Mouse (Mus musculus) stomach, embryonic 15.5 days (tissue): ENCODE measurements around the gene Shc1. TPM values are rescaled to one million over a fixed set of nuclear protein-coding genes. Genes with fewer than 3 reads are reported as not detected.

Source experiments
- ATAC-seq: fragments of 200-750 bp; cut with Nextera tagmentation; 2 replicates; pipeline ENCODE4 v1.8.0; 2017; ENCODE audit warnings: low read depth, moderate number of reproducible peaks, moderate TSS enrichment; ENCODE audit not compliant: insufficient read depth, low FRiP score
- H3K27ac ChIP-seq: fragments of 300-500 bp; sonication (generic); 2 replicates; pipeline ENCODE4 v1.5.1; 2015; ENCODE audit warnings: mild to moderate bottlenecking, inconsistent platforms
- H3K27me3 ChIP-seq: fragments of 300-500 bp; sonication (generic); replicated peaks from 2 replicates; pipeline ENCODE4 v1.6.1; 2015; ENCODE audit warnings: inconsistent platforms
- H3K36me3 ChIP-seq: fragments of 300-500 bp; sonication (generic); 2 replicates; pipeline ENCODE4 v1.6.1; 2015; ENCODE audit warnings: inconsistent platforms
- H3K4me1 ChIP-seq: fragments of 300-500 bp; sonication (generic); 2 replicates; pipeline ENCODE4 v1.6.1; 2015; ENCODE audit warnings: inconsistent platforms
- H3K4me2 ChIP-seq: fragments of 300-500 bp; sonication (generic); 2 replicates; pipeline ENCODE4 v1.6.1; 2015; ENCODE audit warnings: mild to moderate bottlenecking, inconsistent platforms
- H3K4me3 ChIP-seq: fragments of 300-500 bp; sonication (generic); replicated peaks from 2 replicates; pipeline ENCODE4 v1.5.1; 2015; ENCODE audit warnings: inconsistent platforms
- H3K9ac ChIP-seq: fragments of 300-500 bp; sonication (generic); 2 replicates; pipeline ENCODE4 v1.6.1; 2015; ENCODE audit warnings: inconsistent platforms
- H3K9me3 ChIP-seq: fragments of 300-500 bp; sonication (generic); 2 replicates; pipeline ENCODE4 v1.6.1; 2016; ENCODE audit warnings: inconsistent platforms
- WGBS: fragments of 180-500 bp; shearing (Covaris S2); methylation state at CpG from one replicate; pipeline ENCODE4 v1.1.7; 2015; 5-methylcytosine and 5-hydroxymethylcytosine counted together
- polyA plus RNA-seq: library from polyadenylated mRNA; unstranded; fragments of >200 nt; fragmentation: Nextera tagmentation; extraction: Ambion mirVana; gene quantifications from 2 replicates; pipeline ENCODE4 v1.2.1, GENCODE M21; 2015

Shc1 gene
- polyA plus RNA-seq = 84.6 and 103 TPM in 2 replicates

- no peaks in the 10 kb centered on the region for H3K27me3 ChIP-seq
- peaks cover 23% of the 10 kb centered on the region for H3K36me3 ChIP-seq
- ATAC-seq = peak; percentile 92
- H3K9me3 ChIP-seq = no peaks in the 10 kb centered on the region
- H3K4me1 ChIP-seq = peaks cover 37% of the 10 kb centered on the region
- peak within 1 kb of the TSS; percentile 99 for H3K27ac ChIP-seq
- peak within 1 kb of the TSS; percentile 64 for H3K4me3 ChIP-seq
- peak within 1 kb of the TSS; percentile 65 for H3K4me2 ChIP-seq
- peak within 1 kb of the TSS; percentile 53 for H3K9ac ChIP-seq
- under 1% methylated on average over 39 of the region's 39 CpGs for WGBS
Observed at GRCm38 (mm10) chr3:89418170-89418860, at the start of gene Shc1, which contains the start of gene Cks1b. Gene Shc1 (plus strand): TSS chr3:89418443. Gene Cks1b (minus strand): TSS chr3:89418383.

GRCm38 (mm10) chr3:89373581-89374231 is 44.5 kb upstream of the Shc1 start:
- Histone ChIP-seq H3K4me2 (no peak overlapping the region), H3K4me1 (peaks cover 14% of the 10 kb centered on the region), H3K36me3 (no peaks in the 10 kb centered on the region), H3K9me3 (no peaks in the 10 kb centered on the region), H3K9ac (no peak overlapping the region), H3K27me3 (no peaks in the 10 kb centered on the region), H3K4me3 (no peak overlapping the region), H3K27ac (0 out of 2 replicates have a peak overlapping the region, but pooled peaks have one; percentile 16)
- 39% methylated on average over 5 of the region's 5 CpGs for WGBS
- ATAC-seq = no peak

- no peak for ATAC-seq
- 0 out of 2 replicates have a peak overlapping the region, but pooled peaks have one; percentile 37 for H3K9ac ChIP-seq
Observed at GRCm38 (mm10) chr3:89377831-89378230, 40.4 kb upstream of the Shc1 start.

GRCm38 (mm10) chr3:89378394-89379067 is 39.7 kb upstream of the Shc1 start:
- Histone ChIP-seq H3K9ac (peak overlapping the region; percentile 37), H3K36me3 (no peaks in the 10 kb centered on the region), H3K9me3 (no peaks in the 10 kb centered on the region), H3K4me3 (peak overlapping the region; percentile 54), H3K4me2 (peak overlapping the region; percentile 74), H3K27me3 (no peaks in the 10 kb centered on the region), H3K4me1 (peaks cover 18% of the 10 kb centered on the region), H3K27ac (peak overlapping the region; percentile 61)
- ATAC-seq = peak; percentile 91
- 1% methylated on average over 27 of the region's 29 CpGs for WGBS

More at GRCm38 (mm10) chr3:89377831-89378230, 40.4 kb upstream of the Shc1 start:
- no peaks in the 10 kb centered on the region for H3K27me3 ChIP-seq
- H3K4me3 ChIP-seq = peak overlapping the region; percentile 54; the same call in 1 of the 2 replicates
- H3K36me3 ChIP-seq = no peaks in the 10 kb centered on the region
- WGBS = 73% methylated on average over 4 of the region's 4 CpGs
- H3K4me1 ChIP-seq = peaks cover 21% of the 10 kb centered on the region
- H3K27ac ChIP-seq = peak overlapping the region; percentile 61; the same call in 1 of the 2 replicates
- H3K4me2 ChIP-seq = peak overlapping the region; percentile 74
- H3K9me3 ChIP-seq = no peaks in the 10 kb centered on the region

GRCm38 (mm10) chr3:89379388-89380131 is 38.7 kb upstream of the Shc1 start:
- H3K4me3 ChIP-seq = no peak overlapping the region
- no peak for ATAC-seq
- H3K27ac ChIP-seq = peak overlapping the region; percentile 61
- H3K9ac ChIP-seq = no peak overlapping the region
- no peaks in the 10 kb centered on the region for H3K9me3 ChIP-seq
- H3K4me1 ChIP-seq = peaks cover 24% of the 10 kb centered on the region
- H3K4me2 ChIP-seq = no peak overlapping the region; the same call in 1 of the 2 replicates
- WGBS = 87% methylated on average over 31 of the region's 31 CpGs
- no peaks in the 10 kb centered on the region for H3K27me3 ChIP-seq
- no peaks in the 10 kb centered on the region for H3K36me3 ChIP-seq

- H3K9me3 ChIP-seq = no peaks in the 10 kb centered on the region
- no peak overlapping the region for H3K27ac ChIP-seq
- no peaks in the 10 kb centered on the region for H3K36me3 ChIP-seq
- H3K4me1 ChIP-seq = peaks cover 31% of the 10 kb centered on the region
- no peak for ATAC-seq
- H3K4me2 ChIP-seq = no peak overlapping the region
- no peak overlapping the region for H3K4me3 ChIP-seq
- H3K9ac ChIP-seq = no peak overlapping the region
- 89% methylated on average over 14 of the region's 14 CpGs for WGBS
- no peaks in the 10 kb centered on the region for H3K27me3 ChIP-seq
Observed at GRCm38 (mm10) chr3:89380291-89380690, 38.0 kb upstream of the Shc1 start.

GRCm38 (mm10) chr3:89380711-89381110 is 37.5 kb upstream of the Shc1 start:
- no peak for ATAC-seq
- H3K36me3 ChIP-seq = no peaks in the 10 kb centered on the region
- H3K4me1 ChIP-seq = peaks cover 35% of the 10 kb centered on the region
- H3K9me3 ChIP-seq = no peaks in the 10 kb centered on the region
- no peak overlapping the region for H3K4me2 ChIP-seq
- H3K27me3 ChIP-seq = no peaks in the 10 kb centered on the region
- WGBS = 91% methylated on average over 18 of the region's 18 CpGs
- H3K4me3 ChIP-seq = no peak overlapping the region
- no peak overlapping the region for H3K9ac ChIP-seq
- no peak overlapping the region for H3K27ac ChIP-seq

- Histone ChIP-seq H3K27ac (no peak overlapping the region), H3K9me3 (no peaks in the 10 kb centered on the region), H3K36me3 (no peaks in the 10 kb centered on the region), H3K4me3 (no peak overlapping the region), H3K9ac (no peak overlapping the region), H3K4me2 (no peak overlapping the region), H3K27me3 (no peaks in the 10 kb centered on the region), H3K4me1 (peaks cover 37% of the 10 kb centered on the region)
- WGBS = 81% methylated on average over 11 of the region's 11 CpGs
- no peak for ATAC-seq
Observed at GRCm38 (mm10) chr3:89381233-89381632, 37.0 kb upstream of the Shc1 start.

- Histone ChIP-seq H3K4me1 (peaks cover 45% of the 10 kb centered on the region), H3K9ac (no peak overlapping the region), H3K4me2 (no peak overlapping the region), H3K4me3 (no peak overlapping the region), H3K36me3 (no peaks in the 10 kb centered on the region), H3K27ac (no peak overlapping the region), H3K27me3 (no peaks in the 10 kb centered on the region), H3K9me3 (no peaks in the 10 kb centered on the region)
- ATAC-seq = no peak
- 87% methylated on average over 9 of the region's 9 CpGs for WGBS
Observed at GRCm38 (mm10) chr3:89382033-89382882, 36.0 kb upstream of the Shc1 start.

GRCm38 (mm10) chr3:89382950-89383349 is 35.3 kb upstream of the Shc1 start:
- Histone ChIP-seq H3K4me3 (no peak overlapping the region), H3K27me3 (no peaks in the 10 kb centered on the region), H3K27ac (no peak overlapping the region), H3K9me3 (no peaks in the 10 kb centered on the region), H3K9ac (no peak overlapping the region), H3K4me1 (peaks cover 48% of the 10 kb centered on the region), H3K36me3 (no peaks in the 10 kb centered on the region), H3K4me2 (no peak overlapping the region)
- WGBS = 79% methylated on average over 5 of the region's 5 CpGs
- ATAC-seq = no peak
